Mouse (Mus musculus) stomach, embryonic 15.5 days (tissue): ENCODE results near the gene Pcsk2. TPM values are rescaled to one million over a fixed set of nuclear protein-coding genes. Genes with fewer than 3 reads are reported as not detected.

Experiments used
- ATAC-seq: fragments of 200-750 bp; cut with Nextera tagmentation; 2 replicates; pipeline ENCODE4 v1.8.0; 2017; ENCODE audit warnings: low read depth, moderate number of reproducible peaks, moderate TSS enrichment; ENCODE audit not compliant: insufficient read depth, low FRiP score
- H3K27ac ChIP-seq: fragments of 300-500 bp; sonication (generic); 2 replicates; pipeline ENCODE4 v1.5.1; 2015; ENCODE audit warnings: mild to moderate bottlenecking, inconsistent platforms
- H3K27me3 ChIP-seq: fragments of 300-500 bp; sonication (generic); replicated peaks from 2 replicates; pipeline ENCODE4 v1.6.1; 2015; ENCODE audit warnings: inconsistent platforms
- H3K36me3 ChIP-seq: fragments of 300-500 bp; sonication (generic); 2 replicates; pipeline ENCODE4 v1.6.1; 2015; ENCODE audit warnings: inconsistent platforms
- H3K4me1 ChIP-seq: fragments of 300-500 bp; sonication (generic); 2 replicates; pipeline ENCODE4 v1.6.1; 2015; ENCODE audit warnings: inconsistent platforms
- H3K4me2 ChIP-seq: fragments of 300-500 bp; sonication (generic); 2 replicates; pipeline ENCODE4 v1.6.1; 2015; ENCODE audit warnings: mild to moderate bottlenecking, inconsistent platforms
- H3K4me3 ChIP-seq: fragments of 300-500 bp; sonication (generic); replicated peaks from 2 replicates; pipeline ENCODE4 v1.5.1; 2015; ENCODE audit warnings: inconsistent platforms
- H3K9ac ChIP-seq: fragments of 300-500 bp; sonication (generic); 2 replicates; pipeline ENCODE4 v1.6.1; 2015; ENCODE audit warnings: inconsistent platforms
- H3K9me3 ChIP-seq: fragments of 300-500 bp; sonication (generic); 2 replicates; pipeline ENCODE4 v1.6.1; 2016; ENCODE audit warnings: inconsistent platforms
- WGBS: fragments of 180-500 bp; shearing (Covaris S2); methylation state at CpG from one replicate; pipeline ENCODE4 v1.1.7; 2015; 5-methylcytosine and 5-hydroxymethylcytosine counted together
- polyA plus RNA-seq: library from polyadenylated mRNA; unstranded; fragments of >200 nt; fragmentation: Nextera tagmentation; extraction: Ambion mirVana; gene quantifications from 2 replicates; pipeline ENCODE4 v1.2.1, GENCODE M21; 2015

The Pcsk2 gene
- polyA plus RNA-seq, 1 experiment from 2014 or later, result 3.1 TPM

DNA sequence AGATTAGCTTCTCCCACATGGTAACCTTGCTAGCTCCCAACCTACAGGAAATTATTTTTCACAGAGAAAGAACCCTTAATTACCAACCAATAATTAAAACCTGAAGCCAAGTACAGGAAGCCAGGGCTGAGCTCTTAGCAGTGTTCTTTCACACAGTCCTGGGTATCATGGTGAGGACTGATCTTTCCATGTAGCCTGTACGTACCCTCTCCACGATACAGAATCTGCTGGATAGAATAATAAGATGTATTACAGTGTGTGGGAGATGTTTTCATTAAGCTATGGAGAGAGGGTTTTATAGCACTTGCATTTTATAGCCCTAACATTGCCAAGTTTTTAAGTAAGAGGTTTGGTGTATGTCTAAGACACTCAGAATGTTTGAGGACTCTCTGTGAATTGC lies 164.0 kb downstream of the Pcsk2 start:
- Histone ChIP-seq H3K36me3 (no peaks in the 10 kb centered on the region), H3K27me3 (no peaks in the 10 kb centered on the region), H3K27ac (no peak overlapping the region), H3K4me3 (no peak overlapping the region), H3K9ac (no peak overlapping the region), H3K4me2 (no peak overlapping the region), H3K9me3 (no peaks in the 10 kb centered on the region), H3K4me1 (no peaks in the 10 kb centered on the region)
- ATAC-seq, result no peak
- 74% methylated on average over 2 of the region's 2 CpGs for WGBS

DNA sequence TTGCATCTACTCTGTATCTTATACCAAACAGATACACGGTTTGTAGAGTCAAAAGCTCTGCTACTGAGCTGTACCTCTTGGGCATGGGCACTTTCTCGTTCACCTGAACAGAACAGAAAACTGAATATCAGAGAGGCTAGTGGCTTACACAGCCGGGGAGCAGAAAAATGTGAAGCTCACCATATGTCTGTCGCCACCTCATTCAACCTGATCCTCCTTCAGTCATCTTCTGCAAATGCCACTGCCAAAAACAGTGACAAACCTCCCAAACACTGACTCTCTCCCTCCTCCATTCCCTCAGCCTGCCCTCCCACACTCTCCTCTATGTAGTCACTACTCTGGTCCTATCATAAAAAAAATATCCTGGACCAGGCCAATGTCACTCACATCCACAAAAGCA lies 165.9 kb downstream of the Pcsk2 start:
- H3K4me3 ChIP-seq, result no peak overlapping the region
- H3K27me3 ChIP-seq, result no peaks in the 10 kb centered on the region
- H3K36me3 ChIP-seq, result no peaks in the 10 kb centered on the region
- no peak overlapping the region for H3K27ac ChIP-seq
- H3K4me2 ChIP-seq, result no peak overlapping the region
- no peaks in the 10 kb centered on the region for H3K9me3 ChIP-seq
- WGBS, result 75% methylated on average over 4 of the region's 4 CpGs
- H3K4me1 ChIP-seq, result no peaks in the 10 kb centered on the region
- no peak for ATAC-seq
- no peak overlapping the region for H3K9ac ChIP-seq

GRCm38 (mm10) chr2:143712901-143713300 lies 166.9 kb downstream of the Pcsk2 start:
- no peak overlapping the region for H3K9ac ChIP-seq
- H3K4me2 ChIP-seq, result no peak overlapping the region
- H3K27me3 ChIP-seq, result no peaks in the 10 kb centered on the region
- H3K4me3 ChIP-seq, result no peak overlapping the region
- no peak overlapping the region for H3K27ac ChIP-seq
- ATAC-seq, result no peak
- no peaks in the 10 kb centered on the region for H3K36me3 ChIP-seq
- WGBS, result 72% methylated on average over 3 of the region's 3 CpGs
- H3K4me1 ChIP-seq, result no peaks in the 10 kb centered on the region
- no peaks in the 10 kb centered on the region for H3K9me3 ChIP-seq

DNA sequence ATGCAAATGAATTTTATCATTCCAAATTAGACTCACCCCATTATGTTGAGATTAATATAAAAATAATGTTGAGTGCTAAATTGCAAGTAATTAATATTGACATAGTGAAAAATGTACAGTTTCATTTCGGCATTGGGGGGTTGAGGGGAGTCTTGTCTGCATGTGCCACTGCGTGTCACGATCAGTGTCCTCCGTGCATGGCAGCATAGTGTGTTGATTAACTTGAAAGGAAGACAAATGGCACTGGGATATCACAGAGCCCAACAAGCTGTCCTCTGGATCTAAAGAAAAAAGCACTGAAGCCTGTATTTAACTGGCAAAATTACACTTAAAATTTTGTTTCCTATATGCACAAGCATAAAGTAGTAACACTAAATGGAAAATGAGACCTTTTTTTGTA lies 167.9 kb downstream of the Pcsk2 start:
- Histone ChIP-seq H3K4me2 (no peak overlapping the region), H3K9ac (no peak overlapping the region), H3K4me1 (no peaks in the 10 kb centered on the region), H3K27me3 (no peaks in the 10 kb centered on the region), H3K4me3 (no peak overlapping the region), H3K36me3 (no peaks in the 10 kb centered on the region), H3K27ac (no peak overlapping the region), H3K9me3 (no peaks in the 10 kb centered on the region)
- 76% methylated on average over 4 of the region's 4 CpGs for WGBS
- ATAC-seq, result no peak

- Histone ChIP-seq H3K9me3 (no peaks in the 10 kb centered on the region), H3K4me3 (no peak overlapping the region), H3K27me3 (no peaks in the 10 kb centered on the region), H3K9ac (no peak overlapping the region), H3K27ac (no peak overlapping the region), H3K4me2 (no peak overlapping the region), H3K4me1 (no peaks in the 10 kb centered on the region), H3K36me3 (no peaks in the 10 kb centered on the region)
- ATAC-seq, result no peak
- 56% methylated on average over 4 of the region's 4 CpGs for WGBS
Observed at GRCm38 (mm10) chr2:143715110-143715509, 169.2 kb downstream of the Pcsk2 start.

DNA sequence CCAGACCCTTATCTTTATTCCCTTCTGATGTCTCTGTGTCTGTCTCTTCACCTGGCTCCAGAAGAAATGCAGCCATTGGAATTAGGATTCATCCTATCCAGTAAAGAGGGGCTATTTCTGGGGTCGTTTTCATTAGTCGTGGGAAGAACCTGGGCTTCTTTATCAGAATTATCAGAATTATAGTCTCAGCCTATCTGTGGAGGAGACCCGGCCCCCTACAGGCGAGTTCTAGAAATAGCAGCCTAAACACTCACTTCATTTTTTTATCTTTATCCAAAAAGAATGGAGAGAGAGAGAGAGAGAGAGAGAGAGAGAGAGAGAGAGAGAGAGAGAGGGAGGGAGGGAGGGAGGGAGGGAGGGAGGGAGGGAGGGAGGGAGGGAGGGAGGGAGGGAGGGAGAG lies 177.3 kb downstream of the Pcsk2 start:
- H3K36me3 ChIP-seq, result no peaks in the 10 kb centered on the region
- H3K4me1 ChIP-seq, result no peaks in the 10 kb centered on the region
- H3K4me3 ChIP-seq, result no peak overlapping the region
- 21% methylated on average over 4 of the region's 4 CpGs for WGBS
- no peaks in the 10 kb centered on the region for H3K27me3 ChIP-seq
- no peak overlapping the region for H3K4me2 ChIP-seq
- ATAC-seq, result no peak
- H3K9ac ChIP-seq, result no peak overlapping the region
- H3K27ac ChIP-seq, result no peak overlapping the region
- H3K9me3 ChIP-seq, result no peaks in the 10 kb centered on the region

DNA sequence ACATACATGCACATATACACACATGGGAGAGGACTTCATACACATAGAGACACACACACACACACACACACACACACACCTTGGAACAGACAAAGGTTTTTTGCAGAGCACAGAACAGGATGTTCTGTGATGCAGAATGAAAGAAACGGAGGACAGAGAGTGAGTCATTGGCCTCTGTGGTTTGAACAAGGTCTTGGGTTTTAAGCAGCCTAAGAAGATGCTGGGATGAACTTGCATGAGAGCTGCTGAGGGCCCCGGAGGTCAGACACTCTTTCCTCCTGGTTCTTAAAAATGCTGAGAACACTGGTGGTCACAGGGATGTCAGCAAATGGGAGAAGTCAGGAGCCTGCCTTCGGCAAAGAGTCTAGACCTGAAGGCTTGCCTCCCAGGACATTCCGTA lies 178.1 kb downstream of the Pcsk2 start:
- no peak overlapping the region for H3K9ac ChIP-seq
- H3K9me3 ChIP-seq, result no peaks in the 10 kb centered on the region
- H3K36me3 ChIP-seq, result no peaks in the 10 kb centered on the region
- no peaks in the 10 kb centered on the region for H3K4me1 ChIP-seq
- H3K4me3 ChIP-seq, result no peak overlapping the region
- H3K27me3 ChIP-seq, result no peaks in the 10 kb centered on the region
- WGBS, result 71% methylated on average over 4 of the region's 4 CpGs
- no peak overlapping the region for H3K4me2 ChIP-seq
- no peak overlapping the region for H3K27ac ChIP-seq
- ATAC-seq, result no peak

- no peaks in the 10 kb centered on the region for H3K27me3 ChIP-seq
- no peak overlapping the region for H3K27ac ChIP-seq
- H3K9ac ChIP-seq, result no peak overlapping the region
- 64% methylated on average over 8 of the region's 8 CpGs for WGBS
- H3K4me1 ChIP-seq, result no peaks in the 10 kb centered on the region
- ATAC-seq, result no peak
- no peak overlapping the region for H3K4me3 ChIP-seq
- no peaks in the 10 kb centered on the region for H3K36me3 ChIP-seq
- H3K4me2 ChIP-seq, result no peak overlapping the region
- no peaks in the 10 kb centered on the region for H3K9me3 ChIP-seq
Observed at GRCm38 (mm10) chr2:143724720-143725119, 178.8 kb downstream of the Pcsk2 start.

GRCm38 (mm10) chr2:143732501-143732900 lies 186.5 kb downstream of the Pcsk2 start:
- H3K4me1 ChIP-seq, result no peaks in the 10 kb centered on the region
- H3K9ac ChIP-seq, result no peak overlapping the region
- H3K4me2 ChIP-seq, result no peak overlapping the region
- no peaks in the 10 kb centered on the region for H3K27me3 ChIP-seq
- no peaks in the 10 kb centered on the region for H3K9me3 ChIP-seq
- no peaks in the 10 kb centered on the region for H3K36me3 ChIP-seq
- ATAC-seq, result no peak
- no peak overlapping the region for H3K4me3 ChIP-seq
- no peak overlapping the region for H3K27ac ChIP-seq
- whole genome bisulfite sequencing, result 79% methylated on average over 10 of the region's 10 CpGs

GRCm38 (mm10) chr2:143735442-143735841 lies 189.5 kb downstream of the Pcsk2 start:
- no peaks in the 10 kb centered on the region for H3K9me3 ChIP-seq
- no peak overlapping the region for H3K4me2 ChIP-seq
- H3K27ac ChIP-seq, result no peak overlapping the region
- no peak overlapping the region for H3K9ac ChIP-seq
- H3K27me3 ChIP-seq, result no peaks in the 10 kb centered on the region
- ATAC-seq, result no peak
- H3K4me3 ChIP-seq, result no peak overlapping the region
- H3K36me3 ChIP-seq, result no peaks in the 10 kb centered on the region
- WGBS, result 70% methylated on average over 3 of the region's 3 CpGs
- H3K4me1 ChIP-seq, result no peaks in the 10 kb centered on the region

- 78% methylated on average over 7 of the region's 7 CpGs for WGBS
- Histone ChIP-seq H3K27me3 (no peaks in the 10 kb centered on the region), H3K36me3 (no peaks in the 10 kb centered on the region), H3K4me3 (no peak overlapping the region), H3K9me3 (no peaks in the 10 kb centered on the region), H3K9ac (no peak overlapping the region), H3K27ac (no peak overlapping the region), H3K4me1 (no peaks in the 10 kb centered on the region), H3K4me2 (no peak overlapping the region)
- no peak for ATAC-seq
Observed at GRCm38 (mm10) chr2:143739475-143740226, 193.7 kb downstream of the Pcsk2 start.

- H3K4me3 ChIP-seq, result no peak overlapping the region
- no peak for ATAC-seq
- no peaks in the 10 kb centered on the region for H3K36me3 ChIP-seq
- no peak overlapping the region for H3K4me2 ChIP-seq
- H3K9ac ChIP-seq, result no peak overlapping the region
- WGBS, result 75% methylated on average over 5 of the region's 5 CpGs
- no peak overlapping the region for H3K27ac ChIP-seq
- no peaks in the 10 kb centered on the region for H3K4me1 ChIP-seq
- H3K9me3 ChIP-seq, result no peaks in the 10 kb centered on the region
- no peaks in the 10 kb centered on the region for H3K27me3 ChIP-seq
Observed at GRCm38 (mm10) chr2:143742436-143742835, 196.5 kb downstream of the Pcsk2 start.

GRCm38 (mm10) chr2:143743081-143743480 lies 197.1 kb downstream of the Pcsk2 start:
- WGBS, result 75% methylated on average over 4 of the region's 4 CpGs
- H3K4me1 ChIP-seq, result no peaks in the 10 kb centered on the region
- H3K9me3 ChIP-seq, result no peaks in the 10 kb centered on the region
- H3K4me3 ChIP-seq, result no peak overlapping the region
- no peaks in the 10 kb centered on the region for H3K27me3 ChIP-seq
- H3K27ac ChIP-seq, result no peak overlapping the region
- H3K9ac ChIP-seq, result no peak overlapping the region
- ATAC-seq, result no peak
- H3K36me3 ChIP-seq, result no peaks in the 10 kb centered on the region
- no peak overlapping the region for H3K4me2 ChIP-seq
